Mouse (Mus musculus) brain, adult 2 months (tissue): ENCODE measurements around the gene Sp1.

Experiments
- DNase-seq: peaks from one replicate; pipeline ENCODE4 v3.0.0; 2011; ENCODE audit warnings: low read depth, low spot score

Gene Sp1

DNA sequence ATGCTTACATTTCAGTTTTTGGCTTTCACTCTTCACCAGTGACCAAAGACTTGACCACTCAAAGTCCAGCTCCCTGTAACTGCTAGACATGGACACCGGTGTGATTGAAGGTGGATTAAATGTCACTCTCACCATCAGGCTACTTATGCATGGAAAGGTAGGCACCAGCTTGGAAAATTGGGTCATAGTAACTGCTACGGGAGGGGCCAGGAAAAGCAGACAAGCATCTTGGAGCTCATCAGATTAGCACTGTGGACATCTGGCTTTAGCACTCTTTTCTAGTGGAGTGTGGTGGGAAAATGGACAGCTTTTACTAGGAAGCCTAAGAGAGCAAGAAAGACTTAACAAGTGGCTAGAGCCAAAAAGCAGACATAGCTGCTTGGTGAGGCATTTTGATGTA is 67.3 kb downstream of the Sp1 start:
- peak; percentile 53 for DNase-seq

DNA sequence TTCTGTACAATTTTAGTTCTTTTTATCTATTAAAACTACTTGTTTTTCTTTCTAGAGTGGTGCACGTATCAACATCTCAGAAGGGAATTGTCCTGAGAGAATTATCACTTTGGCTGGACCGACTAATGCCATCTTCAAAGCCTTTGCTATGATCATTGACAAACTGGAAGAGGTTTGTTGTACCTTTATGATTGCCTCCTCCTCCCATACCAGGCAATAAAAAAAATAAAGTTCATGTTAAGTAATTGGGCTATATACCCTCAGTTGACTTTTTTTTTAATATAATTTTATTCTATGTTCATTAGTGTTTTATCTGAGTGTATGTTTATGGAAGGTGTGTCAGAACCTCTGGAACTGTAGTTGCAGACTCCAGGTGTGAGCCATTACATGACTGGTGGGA is 68.6 kb downstream of the Sp1 start:
- DNase-seq: no peak

DNA sequence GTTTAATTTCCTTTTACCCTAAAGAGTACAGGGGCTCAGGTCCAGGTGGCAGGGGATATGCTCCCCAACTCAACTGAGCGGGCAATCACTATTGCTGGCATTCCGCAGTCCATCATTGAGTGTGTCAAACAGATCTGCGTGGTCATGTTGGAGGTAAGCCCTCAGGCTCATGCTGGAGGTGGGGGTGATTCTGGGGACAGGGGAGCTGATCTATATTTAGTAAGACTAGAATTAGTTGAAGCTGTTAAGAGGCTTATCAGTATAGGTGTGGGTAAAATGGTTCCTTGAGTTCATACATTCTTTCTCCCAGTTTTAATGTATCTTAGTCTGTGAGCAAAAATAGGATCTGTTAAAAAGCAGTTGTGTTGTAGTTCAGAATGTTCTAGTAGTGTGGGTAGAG is 77.2 kb downstream of the Sp1 start:
- no peak for DNase-seq

- no peak for DNase-seq
Measured at GRCm38 (mm10) chr15:102485853-102486252, 79.9 kb downstream of the Sp1 start.
